Mouse (Mus musculus) embryonic fibroblast, embryonic 13.5 days (primary cell): ENCODE data around the gene Zfhx2.

ENCODE experiments used
- CTCF ChIP-seq: IDR thresholded peaks from 2 replicates; pipeline ENCODE4 v1.5.1; 2011; ENCODE audit warnings: mild to moderate bottlenecking, control low read depth, low read length, moderate library complexity, borderline replicate concordance; ENCODE audit not compliant: insufficient read depth
- POLR2A ChIP-seq: IDR thresholded peaks from 2 replicates; pipeline ENCODE4 v1.6.1; 2011; ENCODE audit warnings: low read depth, mild to moderate bottlenecking, control low read depth, low read length, moderate library complexity

DNA sequence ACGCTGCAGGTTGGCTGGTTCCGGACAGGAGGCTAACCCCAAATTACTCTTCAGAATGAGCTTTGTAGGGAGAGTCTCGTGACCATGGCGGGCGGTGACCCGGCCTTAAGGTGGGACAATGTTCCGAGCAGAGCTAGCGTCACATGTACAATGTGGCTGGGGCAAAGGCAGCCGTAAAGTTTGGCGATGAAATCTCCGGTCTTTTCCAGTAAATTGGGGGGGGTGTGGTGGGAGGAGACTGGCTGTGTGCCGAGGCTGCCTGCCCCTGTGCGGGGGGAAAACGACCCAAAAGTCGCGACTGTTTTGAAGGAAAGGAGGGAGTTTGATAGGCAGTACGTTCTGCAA lies 76.4 kb downstream of the Zfhx2 start:
- TF ChIP-seq CTCF (no peak), POLR2A (no peak)
